Mouse (Mus musculus) MEL (cell line): ENCODE data around the gene Mapk1ip1.

Experiments
- EP300 ChIP-seq, 2 experiments: IDR thresholded peaks; 2 replicates each; pipeline ENCODE4 v1.6.1; 2011; ENCODE audit warnings: improper control_type of control experiment in 2 of 2, low read length in 2 of 2, low read depth in 1 of 2, mild to moderate bottlenecking in 1 of 2
- POLR2A ChIP-seq, 2 experiments: IDR thresholded peaks; 2 replicates each; pipeline ENCODE4 v1.6.1; 2011 to 2012; ENCODE audit warnings: low read length in 2 of 2, mild to moderate bottlenecking in 2 of 2, control low read depth in 1 of 2, improper control_type of control experiment in 1 of 2, low read depth in 1 of 2, moderate library complexity in 1 of 2; ENCODE audit not compliant: control insufficient read depth in 1 of 2, insufficient read depth in 1 of 2, poor library complexity in 1 of 2

DNA sequence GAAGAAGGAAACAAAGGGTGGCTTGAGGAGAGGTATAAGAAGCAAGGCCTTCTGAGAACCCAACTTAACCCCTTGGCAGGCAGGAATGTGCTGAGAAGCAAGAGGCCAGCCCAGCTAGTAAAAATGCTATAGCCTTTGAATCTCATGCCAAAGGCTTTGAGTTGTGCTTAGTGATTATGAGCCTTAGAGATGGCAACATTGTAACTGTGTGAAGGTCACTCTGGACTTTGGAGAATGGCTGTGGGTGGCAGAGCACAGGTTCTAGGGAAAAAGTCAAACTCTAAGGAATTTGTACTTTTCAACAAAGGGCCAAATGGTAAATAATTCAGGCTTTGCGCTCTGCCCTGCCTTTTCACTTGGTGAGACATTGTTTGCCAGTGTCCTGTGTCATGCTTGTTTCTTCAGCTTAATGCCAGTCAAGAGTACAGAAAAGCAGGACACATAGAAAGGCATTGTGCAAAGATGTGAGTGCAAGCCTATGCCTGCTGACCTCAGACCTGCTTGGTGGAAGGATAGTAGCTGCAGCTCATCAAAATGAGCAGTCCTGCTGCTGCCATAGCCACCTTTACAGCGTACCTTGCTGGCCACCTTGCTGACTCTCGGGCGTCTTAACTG lies 7.5 kb upstream of the Mapk1ip1 start:
- TF ChIP-seq EP300 (IDR thresholded peaks at IDR 0.05; ENCODE audit: low read depth in 1 of 2, low read length in 2 of 2) (no peak), POLR2A (IDR thresholded peaks at IDR 0.05; ENCODE audit: control insufficient read depth in 1 of 2, insufficient read depth in 1 of 2, low read depth in 1 of 2, low read length in 2 of 2, poor library complexity in 1 of 2) (no peak)
